13 mouse cellular contexts compared by ENCODE assay signal in the genomic region with DNA sequence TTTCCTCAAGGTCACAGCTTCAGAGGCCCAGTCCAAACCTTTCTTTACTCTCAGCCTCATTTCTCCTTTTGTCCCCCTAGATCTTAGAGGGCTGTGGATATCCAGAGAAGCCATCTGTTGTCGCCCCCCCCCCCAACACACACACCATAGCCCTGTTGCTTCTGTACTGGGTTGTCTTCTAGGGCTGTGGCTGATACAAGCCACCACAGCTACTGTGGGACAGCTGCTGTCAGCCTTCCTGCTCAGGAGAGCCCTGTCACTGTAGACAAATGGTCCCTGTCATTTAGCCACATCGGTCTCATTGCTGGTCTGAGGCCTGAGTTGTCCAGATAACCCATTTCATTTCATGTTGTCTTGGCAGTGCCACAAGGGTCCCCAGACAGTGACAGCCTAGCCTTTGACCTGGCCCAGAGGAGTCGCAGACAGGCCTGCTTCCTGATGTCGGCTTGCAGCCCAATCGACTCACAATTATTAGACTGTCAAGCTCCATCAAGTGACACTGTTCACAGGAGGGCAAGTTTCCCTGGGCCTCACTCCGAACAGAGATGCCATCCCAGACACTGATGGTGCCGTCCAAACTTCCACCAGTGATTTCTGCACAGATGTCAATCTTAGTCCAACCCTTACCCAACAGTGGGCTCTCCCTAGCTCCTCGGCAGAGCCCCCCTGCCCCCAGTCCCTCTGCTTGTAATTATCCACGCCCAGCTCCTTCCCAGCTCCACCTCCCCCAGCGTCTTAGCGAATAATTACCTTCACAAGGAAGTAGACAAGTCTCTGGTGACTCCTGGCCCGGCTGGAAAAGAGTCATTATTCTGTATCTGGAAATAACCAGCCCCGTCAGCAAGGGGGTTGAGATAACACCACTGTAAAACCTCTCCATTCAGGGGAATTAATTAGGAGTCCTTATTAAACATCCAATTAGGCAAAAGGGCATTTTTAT. TPM values are rescaled to one million over a fixed set of nuclear protein-coding genes. Genes with fewer than 3 reads are reported as not detected.
DNase-seq lines count a peak whose midpoint lies in the region; ATAC-seq and TF ChIP-seq lines count a peak whose summit lies in the region.
"Had no signal": no experiment of that assay in that cellular context is flagged by ENCODE, and none has a peak within 500 bp of the region (broad histone marks: within the 10 kb centered on the region; RNA-seq: fewer than 3 reads in every experiment).

No protein-coding gene starts in this region.

- H3K27me3 ChIP-seq in embryonic facial prominence, embryonic 11.5 days (ENCODE audit: control insufficient read depth, insufficient read depth, low read length) = no peaks in the 10 kb centered on the region
- H3K27me3 ChIP-seq in limb, embryonic 12.5 days = peaks cover 4% of the 10 kb centered on the region; the same call in 1 of the 2 replicates
- H3K27me3 ChIP-seq: embryonic facial prominence, embryonic 13.5 days had no signal

- H3K9me3 ChIP-seq in embryonic facial prominence, embryonic 11.5 days (replicated peaks; ENCODE audit: control insufficient read depth, low read length) = no peaks in the 10 kb centered on the region
- no peaks in the 10 kb centered on the region for H3K9me3 ChIP-seq in limb, embryonic 12.5 days
- H3K9me3 ChIP-seq: embryonic facial prominence, embryonic 13.5 days; heart, embryonic 13.5 days had no signal

- no peak for TF ChIP-seq POLR2A in brain, embryonic 14.5 days (IDR thresholded peaks at IDR 0.05; ENCODE audit: borderline replicate concordance, extremely low read depth, insufficient read depth, insufficient read length, poor library complexity, severe bottlenecking)

- ATAC-seq in embryonic facial prominence, embryonic 11.5 days (replicated peaks; ENCODE audit: insufficient number of reproducible peaks, low FRiP score, low TSS enrichment, low read depth) = peak; percentile 52; the same call in 1 of the 2 replicates
- 0 out of 2 replicates have a peak, but pooled peaks have one; percentile 59 for ATAC-seq in limb, embryonic 12.5 days (ENCODE audit: insufficient number of reproducible peaks, insufficient read depth, low FRiP score, low TSS enrichment, low read depth)
- ATAC-seq: liver, postnatal 0 days had no signal

- no peak overlapping the region for H3K27ac ChIP-seq in embryonic facial prominence, embryonic 11.5 days (replicated peaks; ENCODE audit: low read depth, low read length)
- 0 out of 2 replicates have a peak overlapping the region, but pooled peaks have one; percentile 14 for H3K27ac ChIP-seq in limb, embryonic 12.5 days
- H3K27ac ChIP-seq: embryonic facial prominence, embryonic 13.5 days; heart, embryonic 13.5 days had no signal

- no peak overlapping the region for H3K4me3 ChIP-seq in embryonic facial prominence, embryonic 11.5 days (ENCODE audit: low read depth, low read length)
- H3K4me3 ChIP-seq in limb, embryonic 12.5 days (replicated peaks) = no peak overlapping the region
- H3K4me3 ChIP-seq: embryonic facial prominence, embryonic 13.5 days; heart, embryonic 13.5 days had no signal

- no peak for TF ChIP-seq CTCF in brain, embryonic 14.5 days (IDR thresholded peaks at IDR 0.05; ENCODE audit: borderline replicate concordance, extremely low read depth, insufficient read depth, insufficient read length)

- 17% methylated on average over 12 of the region's 13 CpGs for WGBS in embryonic facial prominence, embryonic 11.5 days
- WGBS in limb, embryonic 12.5 days = 18% methylated on average over 13 of the region's 13 CpGs

- peak; percentile 75 for DNase-seq in brain, embryonic 14.5 days (ENCODE audit: low read depth)
- DNase-seq in embryonic facial prominence, embryonic 11.5 days (ENCODE audit: low spot score) = peak; percentile 58
- peak; percentile 10 for DNase-seq in kidney, adult 18-20 months
- DNase-seq in lung, postnatal 25 days (ENCODE audit: low spot score) = no peak
- DNase-seq in urinary bladder, postnatal 10 days (ENCODE audit: low spot score) = no peak
- no peak for DNase-seq in adrenal gland, adult 2 months
- no peak for DNase-seq in cerebellum, adult 11 months
- DNase-seq: liver, postnatal 0 days; thymus, postnatal 25 days had no signal

- no peaks in the 10 kb centered on the region for H3K4me1 ChIP-seq in embryonic facial prominence, embryonic 11.5 days (ENCODE audit: control insufficient read depth, insufficient read depth, low read length)
- H3K4me1 ChIP-seq in limb, embryonic 12.5 days (replicated peaks) = peaks cover 16% of the 10 kb centered on the region

- no peaks in the 10 kb centered on the region for H3K36me3 ChIP-seq in embryonic facial prominence, embryonic 11.5 days (replicated peaks; ENCODE audit: control insufficient read depth, insufficient read depth, low read depth, low read length)
- no peaks in the 10 kb centered on the region for H3K36me3 ChIP-seq in limb, embryonic 12.5 days
- H3K36me3 ChIP-seq: embryonic facial prominence, embryonic 13.5 days; heart, embryonic 13.5 days had no signal

- H3K4me2 ChIP-seq in embryonic facial prominence, embryonic 11.5 days (ENCODE audit: low read depth, low read length) = no peak overlapping the region
- H3K4me2 ChIP-seq in limb, embryonic 12.5 days = no peak overlapping the region
- H3K4me2 ChIP-seq: embryonic facial prominence, embryonic 13.5 days; heart, embryonic 13.5 days had no signal

- H3K9ac ChIP-seq in embryonic facial prominence, embryonic 11.5 days (replicated peaks; ENCODE audit: low read length) = no peak overlapping the region
- no peak overlapping the region for H3K9ac ChIP-seq in limb, embryonic 12.5 days (replicated peaks)
- H3K9ac ChIP-seq: embryonic facial prominence, embryonic 13.5 days; heart, embryonic 13.5 days; liver, postnatal 0 days had no signal

RNA-seq across cellular contexts. Expression of a gene that starts 33.1 kb away (rescaled TPM):
- polyA plus RNA-seq in brain, embryonic 14.5 days (2012; rRNA removed) = not detected in 2 replicates
- not detected in 2 replicates for polyA plus RNA-seq in embryonic facial prominence, embryonic 11.5 days (2014; fragmentation: Nextera tagmentation; extraction: Ambion mirVana)
- polyA plus RNA-seq in limb, embryonic 12.5 days (2016; fragmentation: Nextera tagmentation; extraction: Ambion mirVana) = not detected in 2 replicates
- total RNA-seq in adrenal gland, adult 2 months (2021) = not detected
- not detected in 2 replicates for polyA plus RNA-seq in adrenal gland, adult 2 months (2012; rRNA removed)
- total RNA-seq: adrenal gland, adult 18-20 months had no signal
- polyA plus RNA-seq: embryonic facial prominence, embryonic 13.5 days; heart, embryonic 13.5 days; liver, postnatal 0 days had no signal

Comparison
In these comparisons a context has a peak if more than half of its experiments do, and no peak if none do; other contexts are left out.
1. DNase-seq: peak in brain, embryonic 14.5 days (single experiment), embryonic facial prominence, embryonic 11.5 days (single experiment) and kidney, adult 18-20 months (single experiment); none in lung, postnatal 25 days (single experiment), urinary bladder, postnatal 10 days (single experiment), adrenal gland, adult 2 months (single experiment) and cerebellum, adult 11 months (single experiment).